Mouse (Mus musculus) megakaryocyte-erythroid progenitor cell, adult 5-6 weeks (primary cell): ENCODE data around the gene Phc2. TPM values are rescaled to one million over a fixed set of nuclear protein-coding genes. Genes with fewer than 3 reads are reported as not detected.

Experiments
- ATAC-seq: replicated peaks from 2 replicates; pipeline ENCODE4 v1.8.0; 2016; ENCODE audit warnings: mild to moderate bottlenecking, inconsistent platforms; ENCODE audit not compliant: severe bottlenecking, poor library complexity, low FRiP score, low TSS enrichment
- total RNA-seq, 2 experiments: library from RNA; stranded (forward) in 1 of 2; stranded (reverse) in 1 of 2; fragments of 200-1000, 215-1000 nt in 1 of 2; fragments of >200 nt in 1 of 2; fragmentation: Nextera tagmentation in 1 of 2; gene quantifications; 2 replicates each; pipeline ENCODE4 v1.2.3; 2014 to 2017

The Phc2 gene
- total RNA-seq, 2 experiments from 2014 or later, result 18.1 to 56.5 TPM

DNA sequence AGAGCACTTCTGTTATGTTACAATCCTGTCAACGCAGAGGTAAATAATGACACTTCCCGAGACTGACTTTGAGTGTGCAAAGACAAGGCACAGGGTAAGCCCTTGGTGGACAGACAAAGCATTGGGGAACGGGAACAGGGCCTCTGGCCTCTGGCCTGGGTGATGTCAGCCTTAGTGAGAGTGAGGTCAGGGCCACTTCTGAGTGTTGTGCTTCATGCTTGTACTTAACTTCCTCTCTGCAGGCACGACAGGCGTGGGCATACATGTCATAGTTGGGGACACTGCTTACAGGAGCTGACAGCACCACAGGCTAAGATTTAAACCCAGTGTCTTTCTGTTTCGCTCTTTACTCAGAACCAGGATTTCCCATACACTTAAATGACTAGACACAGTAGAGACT is 79.0 kb downstream of the Phc2 start:
- no peak for ATAC-seq

- ATAC-seq, result peak; percentile 66
Measured at GRCm38 (mm10) chr4:128734217-128734616, 79.7 kb downstream of the Phc2 start.

DNA sequence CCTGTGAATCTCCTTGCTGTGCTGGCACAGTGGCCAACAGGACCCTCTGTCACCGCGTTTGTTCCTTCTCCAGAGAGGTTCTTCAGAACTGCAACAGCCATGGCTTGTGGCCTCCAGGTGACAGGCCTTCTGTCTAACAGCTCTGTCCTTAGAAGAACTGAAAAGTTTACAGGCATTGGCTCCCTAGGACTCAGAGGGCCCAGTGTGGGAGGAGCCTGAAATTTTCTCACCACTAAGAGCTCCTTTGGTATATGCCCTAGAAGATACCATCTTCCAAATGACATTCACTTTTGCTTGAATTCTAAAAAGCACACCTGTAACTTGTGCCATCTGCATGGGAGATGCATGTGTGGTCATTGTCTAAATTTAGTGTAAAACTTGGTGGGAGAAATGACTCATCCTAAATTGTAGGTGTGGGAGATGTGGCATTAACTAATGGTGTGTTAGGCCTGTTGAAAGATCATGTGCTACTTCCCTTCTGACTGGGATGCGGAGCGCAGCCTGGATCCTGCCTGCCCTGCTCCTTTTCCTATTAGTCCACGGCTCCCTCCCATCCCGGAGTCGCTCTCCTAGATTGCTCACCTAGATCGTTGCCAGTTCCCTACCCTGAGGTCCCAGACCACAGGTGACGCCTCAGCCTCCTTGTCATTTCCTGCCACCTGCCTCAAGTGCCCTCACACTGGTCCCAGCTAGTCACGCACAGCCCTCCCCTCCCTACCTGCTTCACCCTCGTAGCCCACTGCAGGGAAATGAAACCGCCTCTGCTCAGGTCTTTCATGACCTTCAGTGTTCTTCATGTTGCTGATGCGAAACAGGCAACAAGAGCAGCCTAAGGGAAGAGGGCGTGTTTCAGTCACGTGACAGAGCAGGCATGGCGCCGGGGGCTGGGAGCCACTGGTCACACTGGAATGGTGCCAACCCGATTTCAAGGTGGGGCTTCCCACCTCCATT is 80.5 kb downstream of the Phc2 start:
- ATAC-seq, result no peak

DNA sequence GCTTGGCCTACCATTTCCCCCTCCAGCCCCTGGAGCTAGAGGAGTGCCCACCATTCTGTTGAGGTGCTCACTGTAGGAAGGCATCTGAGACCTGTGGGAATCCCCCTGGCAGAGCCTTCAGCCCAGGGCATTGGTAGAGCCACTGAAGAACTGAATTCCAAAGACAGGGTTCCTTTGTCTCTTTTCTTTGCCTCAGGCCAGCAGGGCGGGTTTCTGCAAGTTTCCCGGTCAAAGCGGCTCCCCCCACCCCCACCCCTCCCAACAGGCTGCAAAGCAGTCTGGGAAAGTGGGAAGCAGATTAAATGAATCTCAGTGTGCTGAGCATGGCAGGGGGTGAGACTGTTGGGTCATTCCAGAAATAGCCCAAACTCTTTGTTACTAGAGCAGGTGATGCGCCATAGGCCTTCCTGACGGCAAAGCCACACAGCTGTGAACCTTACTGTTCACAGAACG is 82.7 kb downstream of the Phc2 start:
- no peak for ATAC-seq

DNA sequence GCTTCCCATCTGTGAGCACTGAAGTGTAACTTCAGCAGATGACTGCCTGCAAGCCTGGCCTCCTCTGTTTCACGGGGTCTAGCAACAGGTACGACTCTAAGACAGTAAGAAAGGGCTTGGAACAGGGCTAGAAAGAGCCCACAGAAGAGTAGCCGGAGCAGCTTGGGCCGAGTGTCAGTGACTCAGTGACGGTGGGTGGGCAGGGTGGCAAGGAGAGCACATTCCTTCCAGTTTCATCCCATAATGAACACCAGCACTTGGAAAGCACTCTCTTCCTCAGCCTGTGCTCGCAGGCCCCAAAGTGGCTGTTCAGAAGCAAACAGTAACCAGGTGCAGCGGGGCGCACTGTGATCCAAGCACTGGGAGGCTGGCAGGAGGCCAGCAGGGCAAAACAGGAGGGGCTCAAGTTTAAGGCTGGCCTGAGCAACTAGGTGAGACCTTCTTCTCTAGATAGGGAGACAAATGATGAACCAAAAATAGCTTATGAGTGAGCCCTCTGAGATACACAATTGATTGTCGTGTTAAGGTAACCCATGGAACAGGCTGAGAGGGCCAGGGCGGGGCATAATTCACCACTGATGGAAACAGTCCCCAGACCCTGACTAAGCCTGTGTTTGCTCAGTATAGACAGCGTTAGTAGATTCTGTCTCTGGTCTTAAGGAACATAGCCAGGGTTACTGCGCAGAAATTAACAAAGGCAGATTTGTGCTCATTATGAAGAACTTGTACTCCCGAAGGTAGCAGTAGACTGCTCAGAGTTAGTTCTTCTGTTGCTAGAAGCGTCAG is 83.5 kb downstream of the Phc2 start:
- no peak for ATAC-seq

DNA sequence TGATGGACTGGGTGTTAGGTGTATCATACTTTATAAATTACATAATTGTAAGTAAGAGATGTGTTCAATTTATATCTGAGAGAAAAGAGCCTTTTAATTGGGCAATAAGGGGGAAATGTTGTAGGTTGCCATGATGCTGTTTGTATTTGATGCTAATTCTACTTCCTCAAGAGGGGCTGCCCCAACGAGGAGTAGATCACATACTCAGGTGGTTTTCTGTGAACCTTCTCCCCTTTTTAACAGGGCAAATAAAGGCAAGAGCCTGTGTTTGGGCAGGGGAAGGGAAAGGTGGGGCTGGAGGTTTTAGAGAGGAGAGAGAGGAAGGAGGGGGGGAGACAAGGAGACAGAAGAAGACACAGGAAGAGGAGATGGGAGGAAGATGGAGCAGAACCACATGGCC is 86.4 kb downstream of the Phc2 start:
- ATAC-seq, result no peak

- ATAC-seq, result no peak
Measured at GRCm38 (mm10) chr4:128741906-128742305, 87.4 kb downstream of the Phc2 start.

GRCm38 (mm10) chr4:128742379-128742970 is 88.0 kb downstream of the Phc2 start:
- ATAC-seq, result no peak

- no peak for ATAC-seq
Measured at GRCm38 (mm10) chr4:128743031-128743626, 88.6 kb downstream of the Phc2 start.

GRCm38 (mm10) chr4:128745160-128745559 is 90.7 kb downstream of the Phc2 start:
- ATAC-seq, result no peak

GRCm38 (mm10) chr4:128747614-128748270 is 93.2 kb downstream of the Phc2 start:
- ATAC-seq, result peak; percentile 84

- no peak; the same call in 1 of the 2 replicates for ATAC-seq
Measured at GRCm38 (mm10) chr4:128748309-128748708, 93.8 kb downstream of the Phc2 start.

- no peak for ATAC-seq
Measured at GRCm38 (mm10) chr4:128751006-128751405, 96.5 kb downstream of the Phc2 start.

GRCm38 (mm10) chr4:128752031-128752757 is 97.7 kb downstream of the Phc2 start:
- no peak for ATAC-seq

GRCm38 (mm10) chr4:128753571-128753970 is 99.1 kb downstream of the Phc2 start:
- no peak; the same call in 1 of the 2 replicates for ATAC-seq

GRCm38 (mm10) chr4:128755064-128755463 is 100.6 kb downstream of the Phc2 start, which contains the start of gene A3galt2:
TSS of gene A3galt2 (plus strand) at chr4:128755364.
- no peak for ATAC-seq

DNA sequence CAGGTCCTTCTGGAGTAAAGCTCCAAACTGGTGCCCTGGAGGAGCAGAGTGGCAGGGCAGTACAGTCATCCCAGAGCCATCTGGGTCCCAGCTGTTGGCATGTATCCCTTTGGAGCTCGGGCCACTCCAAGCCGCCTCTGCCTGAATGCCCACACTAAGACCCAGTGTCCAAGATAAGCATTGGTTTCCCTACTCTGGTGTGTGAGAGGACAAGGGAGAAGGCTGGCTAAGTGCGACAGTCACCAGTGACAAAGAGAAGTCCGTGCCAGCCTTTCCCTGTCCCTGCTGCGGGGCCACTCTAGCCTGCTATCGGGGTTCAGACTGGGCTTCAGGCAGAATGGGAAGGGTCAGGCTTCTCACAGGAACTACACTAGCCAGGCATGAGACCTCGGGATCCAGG is 101.4 kb downstream of the Phc2 start:
- no peak for ATAC-seq

GRCm38 (mm10) chr4:128759214-128759613 is 104.7 kb downstream of the Phc2 start:
- ATAC-seq, result no peak
